Mouse (Mus musculus) thymus, adult 2 months (tissue): ENCODE measurements around the gene A4galt. TPM values are rescaled to one million over a fixed set of nuclear protein-coding genes. Genes with fewer than 3 reads are reported as not detected.
A peak's percentile ranks its signal among the peaks of the same experiment; 100 is the strongest.

Experiments used
- DNase-seq: peaks from one replicate; pipeline ENCODE4 v3.0.0; 2021
- H3K27ac ChIP-seq: fragments of 200-500 bp; 2 replicates; pipeline ENCODE4 v1.5.1; 2012; ENCODE audit warnings: low read length, control low read depth; ENCODE audit not compliant: control insufficient read depth, insufficient read depth
- H3K27me3 ChIP-seq: fragments of 200-500 bp; 2 replicates; pipeline ENCODE4 v1.6.1; 2012; ENCODE audit warnings: mild to moderate bottlenecking, low read length, moderate library complexity, mixed read lengths; ENCODE audit not compliant: control insufficient read depth, insufficient read depth
- H3K36me3 ChIP-seq: fragments of 200-500 bp; 2 replicates; pipeline ENCODE4 v1.6.1; 2012; ENCODE audit warnings: mild to moderate bottlenecking, low read length, moderate library complexity; ENCODE audit not compliant: control insufficient read depth, insufficient read depth
- H3K4me1 ChIP-seq: fragments of 200-500 bp; replicated peaks from 2 replicates; pipeline ENCODE4 v1.6.1; 2012; ENCODE audit warnings: low read length; ENCODE audit not compliant: control insufficient read depth, insufficient read depth
- H3K4me3 ChIP-seq: fragments of 200-500 bp; 2 replicates; pipeline ENCODE4 v1.5.1; 2012; ENCODE audit warnings: mild to moderate bottlenecking, low read length, control low read depth, moderate library complexity; ENCODE audit not compliant: control insufficient read depth, insufficient read depth
- CTCF ChIP-seq: fragments of 200-500 bp; IDR thresholded peaks from 2 replicates; pipeline ENCODE4 v1.5.1; 2012; ENCODE audit warnings: mild to moderate bottlenecking, control low read depth, low read length, moderate library complexity, borderline replicate concordance; ENCODE audit not compliant: control insufficient read depth, poor library complexity, insufficient read depth; ENCODE audit errors: extremely low read depth
- POLR2A ChIP-seq: fragments of 200-500 bp; IDR thresholded peaks from 2 replicates; pipeline ENCODE4 v1.6.1; 2012; ENCODE audit warnings: mild to moderate bottlenecking, low read length, control low read depth, moderate library complexity; ENCODE audit not compliant: control insufficient read depth, poor library complexity, insufficient read depth; ENCODE audit errors: extremely low read depth
- WGBS: fragments of 180-500 bp; shearing (Covaris S2); methylation state at CpG from one replicate; pipeline ENCODE4 v1.1.7; 2018; 5-methylcytosine and 5-hydroxymethylcytosine counted together
- polyA plus RNA-seq: library from polyadenylated mRNA; depleted of rRNA; stranded (reverse); fragments of >200 nt; gene quantifications from 2 replicates; pipeline ENCODE4 v1.2.3, GENCODE M21; 2012; rRNA removed

Gene A4galt
- 5.4 and 6.4 TPM in 2 replicates for polyA plus RNA-seq

DNA sequence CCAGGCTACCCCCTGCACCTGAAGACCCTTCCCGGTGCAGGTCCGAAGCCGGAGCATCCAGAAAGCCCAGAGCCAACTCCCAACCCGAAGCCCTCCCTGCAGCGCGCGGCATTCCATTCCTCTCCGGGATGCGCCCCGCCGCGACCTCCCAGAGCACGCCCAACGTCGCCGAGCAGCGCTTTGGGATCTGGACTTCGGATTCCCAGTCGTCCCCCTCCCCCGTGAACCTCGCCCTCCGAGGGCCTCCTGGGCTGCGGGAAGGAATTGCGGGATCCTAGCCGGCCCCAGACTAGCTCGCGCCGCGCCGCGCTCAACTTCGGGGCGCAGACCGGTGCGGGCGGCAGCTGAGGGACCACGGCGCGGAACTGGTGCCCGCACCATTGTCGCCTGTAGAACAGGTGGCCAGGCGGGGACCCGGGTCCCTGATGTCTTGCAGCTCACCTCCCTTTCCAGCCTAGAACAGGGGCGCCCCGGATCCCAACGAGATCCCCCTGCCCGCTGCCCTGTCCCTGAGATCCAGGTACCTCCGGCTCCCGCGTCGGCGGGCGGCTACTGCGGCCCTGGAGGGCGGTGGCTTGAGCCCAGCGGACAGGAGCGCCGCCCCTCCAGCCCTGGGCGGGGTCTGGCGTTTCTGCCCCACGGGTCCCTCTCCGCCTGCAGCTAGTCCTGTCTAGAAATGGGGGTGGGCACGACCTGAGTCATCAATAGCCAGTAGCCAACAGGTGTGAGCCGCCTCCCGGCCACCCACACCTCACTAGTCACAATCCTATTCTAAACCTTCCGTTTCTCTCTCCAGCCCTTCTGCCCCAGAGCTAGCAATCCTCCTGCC, at the start of gene A4galt:
Gene A4galt (minus strand): TSS at position 599 of the 829 bp plus-strand sequence.
- no peak within 1 kb of the TSS for H3K27ac ChIP-seq
- DNase-seq: no peak
- no peaks in the 10 kb centered on the region for H3K4me1 ChIP-seq
- H3K27me3 ChIP-seq: peaks cover 10% of the 10 kb centered on the region; the same call in 1 of the 2 replicates
- 7% methylated on average over 65 of the region's 66 CpGs for WGBS
- peak within 1 kb of the TSS; percentile 21 for H3K4me3 ChIP-seq
- H3K36me3 ChIP-seq: no peaks in the 10 kb centered on the region
- TF ChIP-seq CTCF (no peak), POLR2A (no peak)

DNA sequence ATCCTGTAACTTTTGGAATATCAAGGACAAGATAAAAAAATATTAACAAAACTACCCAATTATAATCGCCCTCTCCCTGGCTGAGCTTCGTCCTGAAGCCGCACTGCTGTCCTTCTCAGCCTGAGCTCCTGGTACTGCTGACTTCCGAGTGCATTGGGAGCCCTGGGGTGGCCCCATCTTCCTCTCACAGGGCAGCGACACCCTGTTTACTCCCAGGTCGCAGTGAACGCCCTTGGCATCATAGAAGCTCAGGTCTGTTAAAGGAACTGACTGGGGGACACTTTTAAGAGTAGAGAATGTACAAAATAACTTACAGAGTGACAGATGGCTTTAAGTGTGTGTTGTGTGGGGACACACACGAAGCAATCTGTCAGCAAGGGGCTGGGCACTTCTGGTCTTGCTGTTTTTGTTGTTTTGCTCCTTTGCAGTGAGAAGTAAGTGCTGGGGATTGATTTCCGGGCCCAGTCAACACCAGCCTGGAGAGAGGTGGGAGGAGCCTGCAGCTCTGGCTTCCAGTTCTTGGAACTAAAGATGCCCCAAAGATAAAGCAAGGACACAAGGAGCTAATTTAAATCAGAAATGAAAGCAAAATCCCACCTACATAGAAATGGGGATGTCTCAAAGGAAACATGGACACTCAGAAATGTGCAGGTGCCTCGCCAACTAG, 48.5 kb upstream of the A4galt start:
- Histone ChIP-seq H3K36me3 (no peaks in the 10 kb centered on the region), H3K27ac (no peak overlapping the region), H3K27me3 (no peaks in the 10 kb centered on the region), H3K4me1 (no peaks in the 10 kb centered on the region), H3K4me3 (no peak overlapping the region)
- WGBS: 88% methylated on average over 10 of the region's 10 CpGs
- no peak for DNase-seq
- TF ChIP-seq POLR2A (no peak), CTCF (no peak)

DNA sequence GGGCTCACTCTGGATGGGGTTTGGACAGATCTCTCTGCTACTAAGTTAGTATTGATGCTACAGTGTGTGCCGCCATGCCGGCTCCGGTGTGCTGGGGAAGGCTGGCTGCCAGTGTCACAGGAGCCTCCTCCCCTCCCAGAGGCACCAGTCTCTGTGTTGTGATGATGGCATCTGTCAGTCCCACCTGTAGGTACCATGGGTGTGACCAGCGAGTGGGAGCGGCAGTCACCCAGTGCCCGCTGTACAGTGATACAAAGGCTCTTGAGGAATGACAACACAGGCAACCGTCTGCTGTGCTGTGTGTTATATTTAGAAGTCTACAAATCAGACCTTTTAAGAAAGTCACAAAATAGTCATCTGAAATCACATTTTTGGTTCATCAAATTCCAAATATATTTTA, 47.9 kb upstream of the A4galt start:
- WGBS: 94% methylated on average over 7 of the region's 7 CpGs

DNA sequence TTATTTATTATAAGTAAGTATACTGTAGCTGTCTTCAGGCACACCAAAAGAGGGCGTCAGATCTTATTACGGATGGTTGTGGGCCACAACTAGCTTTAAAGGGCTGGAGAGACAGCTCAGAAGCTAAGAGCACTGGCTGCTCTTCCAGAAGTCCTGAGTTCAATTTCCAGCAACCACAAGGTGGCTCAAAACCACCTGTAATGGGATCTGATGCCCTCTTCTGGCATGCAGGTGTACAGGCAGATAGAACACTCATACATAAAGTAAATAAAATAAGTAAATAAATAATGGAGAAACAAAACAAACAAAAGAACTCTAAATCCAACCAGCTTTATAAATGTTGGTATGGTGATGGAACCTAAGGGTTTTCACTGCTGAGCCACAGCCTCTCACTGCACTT, 47.2 kb upstream of the A4galt start:
- no peak overlapping the region for H3K4me3 ChIP-seq
- no peak for DNase-seq
- no peaks in the 10 kb centered on the region for H3K36me3 ChIP-seq
- WGBS: 95% methylated on average over 2 of the region's 2 CpGs
- no peak for TF ChIP-seq CTCF
- TF ChIP-seq POLR2A: no peak
- H3K27ac ChIP-seq: no peak overlapping the region
- no peaks in the 10 kb centered on the region for H3K27me3 ChIP-seq
- no peaks in the 10 kb centered on the region for H3K4me1 ChIP-seq

More for the DNA sequence above, 47.9 kb upstream of the A4galt start:
- no peak for DNase-seq
- H3K4me1 ChIP-seq: no peaks in the 10 kb centered on the region
- no peaks in the 10 kb centered on the region for H3K36me3 ChIP-seq
- TF ChIP-seq POLR2A (no peak), CTCF (no peak)
- no peaks in the 10 kb centered on the region for H3K27me3 ChIP-seq
- no peak overlapping the region for H3K4me3 ChIP-seq
- H3K27ac ChIP-seq: no peak overlapping the region

DNA sequence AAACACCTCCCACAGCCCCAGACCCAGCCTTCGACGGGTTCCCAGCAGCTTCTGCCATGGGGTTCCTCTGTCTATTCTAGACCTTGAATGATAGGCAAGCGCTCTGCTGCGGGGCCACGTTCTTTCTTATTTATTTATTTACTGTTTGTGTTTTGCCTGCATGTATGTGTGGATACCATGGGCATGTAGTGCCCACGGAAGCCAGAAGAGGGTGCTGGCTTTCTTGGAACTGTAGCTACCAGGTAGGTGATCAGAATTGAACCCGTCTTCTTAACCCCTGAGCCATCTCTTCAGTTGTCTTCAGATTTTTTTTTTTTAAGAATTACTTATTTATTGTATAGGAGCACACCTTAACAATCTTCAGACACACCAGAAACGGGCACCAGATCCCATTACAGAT, 46.7 kb upstream of the A4galt start:
- WGBS: 95% methylated on average over 8 of the region's 8 CpGs
- Histone ChIP-seq H3K27me3 (no peaks in the 10 kb centered on the region), H3K36me3 (no peaks in the 10 kb centered on the region), H3K4me3 (no peak overlapping the region), H3K27ac (no peak overlapping the region), H3K4me1 (no peaks in the 10 kb centered on the region)
- TF ChIP-seq POLR2A (no peak), CTCF (no peak)
- DNase-seq: no peak

DNA sequence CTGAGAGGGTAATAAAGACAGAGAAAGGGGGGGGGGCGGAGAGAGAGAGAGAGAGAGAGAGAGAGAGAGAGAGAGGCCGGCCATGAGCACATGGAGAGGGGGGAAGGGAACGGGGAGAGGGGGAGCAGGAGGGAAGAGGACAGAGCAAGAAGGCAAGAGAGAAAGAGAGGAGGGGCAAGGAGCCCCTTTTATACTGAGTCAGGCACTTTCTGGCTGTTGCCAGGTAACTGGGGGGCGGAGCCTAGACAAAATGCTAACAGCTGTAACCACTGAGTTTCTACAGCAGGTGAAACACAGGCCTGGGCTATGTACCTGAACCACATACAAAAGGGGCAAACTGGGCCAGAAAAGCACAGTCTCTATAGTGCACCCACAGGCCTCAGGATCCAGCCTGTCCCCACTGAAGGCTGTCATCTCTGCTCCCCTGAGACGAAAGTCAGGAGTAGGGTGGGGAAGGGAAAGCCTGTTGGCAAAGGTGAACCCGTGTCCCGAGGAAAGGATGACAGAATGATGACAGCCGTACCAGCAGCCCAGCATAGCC, 45.3 kb upstream of the A4galt start:
- no peaks in the 10 kb centered on the region for H3K4me1 ChIP-seq
- no peak for TF ChIP-seq CTCF
- no peak for TF ChIP-seq POLR2A
- no peak for DNase-seq
- WGBS: 94% methylated on average over 7 of the region's 8 CpGs
- no peaks in the 10 kb centered on the region for H3K27me3 ChIP-seq
- no peaks in the 10 kb centered on the region for H3K36me3 ChIP-seq
- no peak overlapping the region for H3K4me3 ChIP-seq
- H3K27ac ChIP-seq: no peak overlapping the region

DNA sequence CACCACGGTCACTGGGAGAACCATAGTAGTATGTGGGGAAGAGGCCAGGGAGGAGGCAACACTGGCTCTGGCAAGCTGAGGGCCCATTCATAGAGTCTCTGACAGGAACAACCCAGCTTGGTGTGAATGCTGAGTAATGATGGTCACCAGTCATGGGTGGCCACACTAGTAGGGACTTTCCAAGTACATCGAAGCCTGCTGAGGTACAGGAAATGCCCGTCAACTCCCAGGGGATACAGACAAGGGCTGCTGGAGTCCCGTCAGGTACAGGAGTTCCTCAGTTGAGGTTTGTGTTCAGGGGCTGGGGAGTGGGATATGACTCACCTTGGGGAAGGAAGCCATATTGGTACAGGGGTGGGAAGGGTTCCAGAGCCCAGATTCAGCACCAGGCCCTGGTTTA, 44.5 kb upstream of the A4galt start:
- TF ChIP-seq CTCF (no peak), POLR2A (no peak)
- no peak for DNase-seq
- H3K27me3 ChIP-seq: no peaks in the 10 kb centered on the region
- WGBS: 72% methylated on average over 4 of the region's 4 CpGs
- H3K36me3 ChIP-seq: no peaks in the 10 kb centered on the region
- H3K4me1 ChIP-seq: no peaks in the 10 kb centered on the region
- H3K4me3 ChIP-seq: no peak overlapping the region
- H3K27ac ChIP-seq: no peak overlapping the region
